Mouse (Mus musculus): ENCODE results near the gene Rcn1. TPM values are rescaled to one million over a fixed set of nuclear protein-coding genes. Genes with fewer than 3 reads are reported as not detected.

The Rcn1 gene
- 92.4 TPM for polyA plus RNA-seq (2012; fragmentation: generic; extraction: Trizol)

DNA sequence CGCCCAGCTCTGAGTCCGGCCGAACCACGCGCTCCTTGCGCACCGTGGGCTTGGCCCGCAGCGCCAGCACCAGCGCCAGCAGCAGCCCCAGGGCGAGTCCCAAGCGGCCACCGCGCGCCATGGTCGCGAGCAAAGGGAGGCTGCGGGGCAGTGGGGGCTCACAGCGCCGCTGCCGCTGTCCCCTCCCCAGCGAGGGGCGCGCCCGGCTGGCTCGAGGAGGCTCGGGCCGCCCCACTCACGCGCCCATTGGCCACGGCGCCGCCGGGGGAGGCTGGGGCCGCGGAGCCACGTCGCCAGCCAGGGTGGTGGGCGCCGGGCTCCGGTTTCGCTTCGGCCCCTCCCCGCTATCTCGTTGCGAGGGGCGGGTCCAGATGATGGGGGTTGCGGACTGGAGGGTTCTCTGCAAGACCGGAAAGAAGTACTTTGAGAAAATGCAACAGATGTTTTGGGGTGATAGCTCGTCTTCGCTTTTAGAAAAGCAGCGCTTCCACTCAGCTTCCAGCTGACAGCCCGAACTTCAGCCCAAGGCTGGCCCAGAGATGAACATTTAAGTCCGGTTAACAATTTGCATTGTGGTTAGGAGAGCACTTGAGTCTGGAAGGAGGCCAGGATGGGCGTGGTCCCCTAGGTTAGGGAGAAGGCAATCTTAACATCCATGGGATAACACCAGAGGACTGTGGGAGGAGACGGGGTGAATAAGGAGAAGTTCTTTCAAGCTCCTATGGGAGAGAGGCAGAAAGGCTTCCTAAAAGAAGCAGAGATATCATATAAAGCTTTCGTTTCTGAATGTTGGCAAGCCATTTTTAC is at the start of gene Rcn1:
Gene Rcn1 (minus strand): TSS at position 235 of the 807 bp plus-strand sequence.
- Histone ChIP-seq H3K36me3 (ENCODE audit: control insufficient read depth, insufficient read depth) (peaks cover 5% of the 10 kb centered on the region), H3K79me2 (ENCODE audit: control insufficient read depth, insufficient read depth) (peaks cover 45% of the 10 kb centered on the region), H3ac (ENCODE audit: control insufficient read depth, insufficient read length) (peak within 1 kb of the TSS; percentile 92), H3K4me3 (peak within 1 kb of the TSS; percentile 85), H3K27me3 (ENCODE audit: control insufficient read depth, insufficient read depth, insufficient read length) (no peaks in the 10 kb centered on the region), H3K4me2 (ENCODE audit: low read depth) (peak within 1 kb of the TSS; percentile 92)
- TF ChIP-seq MYOG (IDR thresholded peaks at IDR 0.05; ENCODE audit: control insufficient read depth in 1 of 3, insufficient read depth in 1 of 3, insufficient read length in 2 of 3, low read depth in 2 of 3) (peak in 1 of 3 experiments; percentile 40), POLR2AphosphoS2 (IDR thresholded peaks at IDR 0.05; ENCODE audit: insufficient read length, low read depth) (peak; percentile 76), TCF12 (IDR thresholded peaks at IDR 0.05; ENCODE audit: insufficient read depth, poor library complexity, severe bottlenecking) (no peak), MYOD1 (IDR thresholded peaks at IDR 0.05; ENCODE audit: control insufficient read depth in 1 of 3, insufficient read length in 2 of 3, low read depth in 2 of 3) (peak in 2 of 3 experiments; percentile 7 to 19), POLR2A (IDR thresholded peaks at IDR 0.05; ENCODE audit: insufficient read length, low read depth) (peak; percentile 76), SRF (IDR thresholded peaks at IDR 0.05; ENCODE audit: control insufficient read depth, insufficient read length, low read depth) (no peak)

DNA sequence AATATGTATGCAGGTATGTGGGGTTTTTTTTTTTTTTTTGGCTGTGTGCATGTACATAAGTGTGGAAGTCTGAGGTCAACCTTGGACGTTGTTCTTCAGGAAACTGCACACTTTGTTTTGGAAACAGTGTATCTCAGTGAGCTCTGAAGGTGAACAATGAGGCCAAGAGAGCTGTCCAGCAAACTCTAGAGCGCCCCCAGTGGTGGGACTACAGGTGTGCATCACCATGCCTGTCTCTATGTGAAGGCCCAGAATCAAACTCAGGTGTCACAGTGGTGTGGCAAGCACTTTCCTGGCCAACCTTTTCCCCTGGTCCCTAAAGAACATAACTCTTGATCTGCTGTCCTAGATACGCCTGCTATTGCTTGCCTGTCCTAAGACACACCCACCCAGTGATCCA is 45.0 kb upstream of the Rcn1 start:
- H3K27me3 ChIP-seq (ENCODE audit: control insufficient read depth, insufficient read depth, insufficient read length), result no peaks in the 10 kb centered on the region
- H3ac ChIP-seq (ENCODE audit: control insufficient read depth, insufficient read length), result no peak overlapping the region
- no peak overlapping the region for H3K4me2 ChIP-seq (ENCODE audit: low read depth)
- no peaks in the 10 kb centered on the region for H3K36me3 ChIP-seq (ENCODE audit: control insufficient read depth, insufficient read depth)
- no peak overlapping the region for H3K4me3 ChIP-seq
- no peak for TF ChIP-seq CEBPB (IDR thresholded peaks at IDR 0.05; ENCODE audit: insufficient read depth, poor library complexity, severe bottlenecking)
- no peak for TF ChIP-seq POLR2A (IDR thresholded peaks at IDR 0.05; ENCODE audit: insufficient read length, low read depth)
- TF ChIP-seq SRF (IDR thresholded peaks at IDR 0.05; ENCODE audit: control insufficient read depth, insufficient read length, low read depth), result no peak
- no peak for TF ChIP-seq MAX (IDR thresholded peaks at IDR 0.05; ENCODE audit: low read depth)
- no peak for TF ChIP-seq TCF12 (IDR thresholded peaks at IDR 0.05; ENCODE audit: insufficient read depth, poor library complexity, severe bottlenecking)
- TF ChIP-seq MYOD1 (IDR thresholded peaks at IDR 0.05; ENCODE audit: control insufficient read depth in 1 of 3, insufficient read length in 2 of 3, low read depth in 2 of 3), result no peak
- no peak for TF ChIP-seq USF1 (IDR thresholded peaks at IDR 0.05; ENCODE audit: low read depth)
- TF ChIP-seq POLR2AphosphoS2 (IDR thresholded peaks at IDR 0.05; ENCODE audit: insufficient read length, low read depth), result no peak
- no peak for TF ChIP-seq E2F4 (IDR thresholded peaks at IDR 0.05; ENCODE audit: insufficient read depth)
- no peak for TF ChIP-seq REST (IDR thresholded peaks at IDR 0.05; ENCODE audit: insufficient read depth, insufficient read length)
- TF ChIP-seq TCF3 (IDR thresholded peaks at IDR 0.05; ENCODE audit: insufficient read length, low read depth), result no peak
- no peaks in the 10 kb centered on the region for H3K79me2 ChIP-seq (ENCODE audit: control insufficient read depth, insufficient read depth)

DNA sequence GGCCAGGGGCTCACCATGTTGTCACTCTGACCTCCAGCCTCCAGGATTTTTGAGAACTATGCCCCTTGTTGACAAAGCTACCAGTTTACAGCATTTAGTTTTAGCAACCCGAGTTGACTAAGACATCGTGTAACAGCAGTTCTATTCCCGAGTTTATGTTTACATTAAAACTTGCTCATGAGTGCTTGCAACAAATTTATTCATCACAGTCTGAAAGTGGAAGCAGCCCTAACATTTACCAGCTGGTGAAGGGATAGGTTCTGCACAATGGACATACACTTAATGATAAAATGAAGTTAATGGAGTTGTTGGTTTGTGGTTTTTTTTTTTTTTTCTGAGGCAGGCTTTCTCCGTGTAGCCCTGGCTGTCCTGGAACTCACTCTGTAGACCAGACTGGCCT is 39.9 kb upstream of the Rcn1 start:
- Histone ChIP-seq H3K36me3 (ENCODE audit: control insufficient read depth, insufficient read depth) (no peaks in the 10 kb centered on the region), H3ac (ENCODE audit: control insufficient read depth, insufficient read length) (no peak overlapping the region), H3K27me3 (ENCODE audit: control insufficient read depth, insufficient read depth, insufficient read length) (no peaks in the 10 kb centered on the region), H3K4me2 (ENCODE audit: low read depth) (no peak overlapping the region), H3K79me2 (ENCODE audit: control insufficient read depth, insufficient read depth) (no peaks in the 10 kb centered on the region), H3K4me3 (no peak overlapping the region)
- TF ChIP-seq REST (IDR thresholded peaks at IDR 0.05; ENCODE audit: insufficient read depth, insufficient read length), result no peak
- TF ChIP-seq CEBPB (IDR thresholded peaks at IDR 0.05; ENCODE audit: insufficient read depth, poor library complexity, severe bottlenecking), result no peak
- TF ChIP-seq POLR2AphosphoS2 (IDR thresholded peaks at IDR 0.05; ENCODE audit: insufficient read length, low read depth), result no peak
- TF ChIP-seq MAX (IDR thresholded peaks at IDR 0.05; ENCODE audit: low read depth), result no peak
- TF ChIP-seq SRF (IDR thresholded peaks at IDR 0.05; ENCODE audit: control insufficient read depth, insufficient read length, low read depth), result no peak
- no peak for TF ChIP-seq E2F4 (IDR thresholded peaks at IDR 0.05; ENCODE audit: insufficient read depth)
- TF ChIP-seq TCF12 (IDR thresholded peaks at IDR 0.05; ENCODE audit: insufficient read depth, poor library complexity, severe bottlenecking), result no peak
- TF ChIP-seq MYOG (IDR thresholded peaks at IDR 0.05; ENCODE audit: control insufficient read depth in 1 of 3, insufficient read depth in 1 of 3, insufficient read length in 2 of 3, low read depth in 2 of 3), result no peak
- TF ChIP-seq POLR2A (IDR thresholded peaks at IDR 0.05; ENCODE audit: insufficient read length, low read depth), result no peak
- TF ChIP-seq USF1 (IDR thresholded peaks at IDR 0.05; ENCODE audit: low read depth), result no peak
- TF ChIP-seq MYOD1 (IDR thresholded peaks at IDR 0.05; ENCODE audit: control insufficient read depth in 1 of 3, insufficient read length in 2 of 3, low read depth in 2 of 3), result no peak
- TF ChIP-seq TCF3 (IDR thresholded peaks at IDR 0.05; ENCODE audit: insufficient read length, low read depth), result no peak

DNA sequence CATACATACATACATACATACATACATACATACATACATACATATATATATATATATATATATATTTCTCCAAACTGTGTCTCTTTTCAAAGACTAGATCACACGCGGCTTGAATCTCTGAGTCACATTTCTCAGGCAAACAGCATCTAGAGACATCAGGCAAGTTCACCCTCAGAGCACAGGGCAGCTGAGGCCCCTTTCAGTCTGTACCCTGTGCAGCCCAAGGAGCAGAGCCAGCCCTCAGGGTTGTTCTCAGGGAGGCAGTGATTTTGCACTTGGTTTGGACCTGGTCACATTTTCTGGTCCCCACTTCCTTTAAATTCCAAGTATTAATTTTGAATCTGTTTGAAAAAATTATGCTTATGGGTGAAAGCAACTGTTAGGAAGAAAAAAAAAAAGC is 39.4 kb upstream of the Rcn1 start:
- Histone ChIP-seq H3K4me3 (no peak overlapping the region), H3K36me3 (ENCODE audit: control insufficient read depth, insufficient read depth) (no peaks in the 10 kb centered on the region), H3K27me3 (ENCODE audit: control insufficient read depth, insufficient read depth, insufficient read length) (no peaks in the 10 kb centered on the region), H3K4me2 (ENCODE audit: low read depth) (no peak overlapping the region), H3K79me2 (ENCODE audit: control insufficient read depth, insufficient read depth) (no peaks in the 10 kb centered on the region), H3ac (ENCODE audit: control insufficient read depth, insufficient read length) (no peak overlapping the region)
- TF ChIP-seq POLR2AphosphoS2 (IDR thresholded peaks at IDR 0.05; ENCODE audit: insufficient read length, low read depth) (no peak), REST (IDR thresholded peaks at IDR 0.05; ENCODE audit: insufficient read depth, insufficient read length) (no peak), SRF (IDR thresholded peaks at IDR 0.05; ENCODE audit: control insufficient read depth, insufficient read length, low read depth) (no peak), TCF3 (IDR thresholded peaks at IDR 0.05; ENCODE audit: insufficient read length, low read depth) (no peak), TCF12 (IDR thresholded peaks at IDR 0.05; ENCODE audit: insufficient read depth, poor library complexity, severe bottlenecking) (no peak), MAX (IDR thresholded peaks at IDR 0.05; ENCODE audit: low read depth) (no peak), USF1 (IDR thresholded peaks at IDR 0.05; ENCODE audit: low read depth) (no peak), POLR2A (IDR thresholded peaks at IDR 0.05; ENCODE audit: insufficient read length, low read depth) (no peak), MYOG (IDR thresholded peaks at IDR 0.05; ENCODE audit: control insufficient read depth in 1 of 3, insufficient read depth in 1 of 3, insufficient read length in 2 of 3, low read depth in 2 of 3) (no peak), CEBPB (IDR thresholded peaks at IDR 0.05; ENCODE audit: insufficient read depth, poor library complexity, severe bottlenecking) (no peak), MYOD1 (IDR thresholded peaks at IDR 0.05; ENCODE audit: control insufficient read depth in 1 of 3, insufficient read length in 2 of 3, low read depth in 2 of 3) (no peak), E2F4 (IDR thresholded peaks at IDR 0.05; ENCODE audit: insufficient read depth) (no peak)
